Mouse (Mus musculus) mature B cell (primary cell): ENCODE measurements around the gene Med27.

ENCODE experiments used
- in situ Hi-C: fragments of 300-500 bp; cut with MboI; formaldehyde crosslinking; loops from 2 replicates; pipeline ENCODE4 v1.14.3; 2019

Med27 gene

DNA sequence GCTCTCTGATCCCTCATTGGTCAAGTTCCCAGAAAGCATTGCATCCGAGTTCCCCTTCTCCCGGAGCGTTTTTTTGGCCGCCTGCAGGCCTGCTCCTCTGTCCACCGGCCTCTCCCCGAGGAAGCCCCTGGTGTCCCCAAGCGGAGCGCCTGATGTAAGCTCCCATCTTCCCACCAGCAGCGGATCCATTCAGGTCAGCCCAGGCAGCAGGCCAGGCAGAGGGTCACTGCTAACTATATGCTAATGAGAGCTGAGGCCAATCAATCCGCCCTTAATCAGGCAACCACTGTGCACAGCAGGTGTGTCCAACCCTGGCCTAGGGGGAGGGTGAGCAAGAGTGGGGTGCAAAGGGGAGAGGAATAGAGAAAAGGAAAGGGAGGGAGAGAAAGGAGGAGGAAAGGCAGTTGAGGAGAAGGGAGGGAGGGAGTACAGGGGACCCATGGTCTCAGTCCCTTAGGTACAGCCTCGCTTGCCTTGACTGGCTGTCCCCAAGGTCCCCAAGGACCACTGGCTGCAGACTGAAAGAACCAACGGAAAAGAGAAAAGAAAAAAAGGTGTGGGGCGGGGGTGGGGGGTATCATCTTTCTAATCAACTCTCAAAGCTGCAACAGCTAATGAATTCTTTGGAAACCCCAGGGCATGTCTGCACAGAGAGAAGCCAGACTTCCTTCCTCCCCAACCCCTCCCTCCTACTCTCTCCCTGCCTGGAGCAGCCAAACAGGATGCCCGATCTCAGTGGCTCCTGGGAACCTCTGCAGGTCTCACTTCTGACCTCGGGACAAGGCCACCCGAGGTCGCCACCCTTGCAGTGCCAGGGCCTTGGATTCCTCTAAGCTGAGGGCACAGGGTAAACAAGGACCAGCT, 219.2 kb downstream of the Med27 start:
- in situ Hi-C loops, result no loop called here

DNA sequence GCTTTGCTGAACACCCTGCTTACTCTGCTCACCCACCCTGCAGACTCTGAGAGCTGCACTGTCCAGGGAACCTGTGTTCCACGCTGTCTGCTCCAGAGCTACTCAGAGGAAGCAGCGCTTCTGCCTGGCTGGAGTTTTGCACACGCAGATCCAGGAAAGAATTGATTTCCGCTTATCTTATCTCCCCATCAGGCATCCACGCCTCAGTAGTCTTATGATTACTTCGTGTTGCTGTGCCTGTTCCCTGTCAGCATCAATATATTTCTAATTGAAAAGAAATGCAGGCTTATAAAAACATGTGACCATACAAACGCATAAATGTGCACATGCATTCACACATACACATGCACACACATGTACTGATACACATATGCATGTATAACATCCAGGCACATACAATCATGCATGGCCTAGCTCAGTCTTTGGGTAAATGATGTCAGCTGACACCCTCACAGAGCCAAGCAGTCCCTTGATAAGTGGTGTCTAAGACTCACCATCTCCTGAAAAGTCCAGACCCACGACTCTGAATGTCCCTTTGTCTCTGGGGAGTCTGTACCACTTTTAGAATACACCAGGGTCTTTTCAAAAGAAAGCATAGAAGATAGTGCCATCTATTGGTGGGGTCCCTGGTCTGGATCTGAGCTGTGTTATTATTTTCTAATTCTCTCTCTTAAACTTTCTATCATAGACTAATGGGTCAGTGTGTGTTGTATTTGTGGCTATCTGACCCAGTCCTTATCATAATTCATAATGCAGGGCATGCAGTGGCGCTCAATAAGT, 225.5 kb downstream of the Med27 start:
- in situ Hi-C loops, result no loop called here

DNA sequence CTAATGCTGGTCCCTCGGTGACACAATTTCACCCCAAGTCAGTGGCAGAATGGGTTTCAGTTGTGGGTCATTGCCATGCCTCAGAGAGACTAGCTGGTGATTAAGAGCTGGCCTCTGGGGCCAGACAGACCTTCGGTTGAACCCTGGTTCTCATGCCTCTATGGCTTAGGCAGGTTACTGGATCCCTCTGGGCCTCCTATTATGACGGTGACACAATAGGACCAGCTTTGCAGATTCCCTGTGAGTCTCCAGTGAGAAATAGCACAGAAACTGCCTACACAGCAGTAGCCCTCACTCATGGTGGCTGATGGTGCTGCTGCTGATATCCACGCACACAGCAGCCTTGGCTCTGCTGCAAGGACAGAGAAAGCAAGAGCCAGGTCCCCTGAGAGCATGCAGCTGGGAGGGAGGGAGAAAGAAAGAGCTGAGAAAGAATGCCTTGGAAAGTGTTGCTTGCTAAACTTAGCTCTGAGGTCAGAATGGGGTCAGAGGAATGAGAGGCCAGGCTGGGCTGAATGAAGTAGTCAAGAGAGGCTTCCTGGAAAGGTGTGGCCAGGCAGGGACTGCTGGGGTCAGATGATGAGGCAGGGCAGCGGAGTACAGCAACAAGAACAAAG, 226.3 kb downstream of the Med27 start:
- in situ Hi-C loops, result no loop called here

DNA sequence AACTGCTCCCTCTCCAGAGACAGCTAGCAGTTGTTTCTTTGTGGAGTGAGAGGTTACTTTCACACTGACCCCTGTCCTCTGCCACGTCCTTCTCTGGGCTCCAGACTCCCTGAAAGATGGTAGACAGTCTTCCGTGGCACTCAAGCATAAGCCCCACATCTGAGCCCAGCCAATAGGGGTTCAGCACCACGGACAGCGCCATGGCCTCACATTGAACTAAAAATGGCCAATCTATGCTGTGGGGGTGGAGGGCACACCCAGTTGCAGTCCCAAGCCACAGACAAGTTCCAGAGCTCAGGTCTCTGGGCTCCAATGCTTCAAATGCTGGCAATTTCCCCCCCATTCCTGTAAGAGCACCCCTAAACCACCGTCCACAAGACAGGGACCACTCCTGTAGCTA, 227.0 kb downstream of the Med27 start:
- in situ Hi-C loops, result no loop called here

- in situ Hi-C loops, result no loop called here
Observed at GRCm38 (mm10) chr2:29574187-29574586, 227.6 kb downstream of the Med27 start.
